Mouse (Mus musculus) brain, embryonic 18.5 days (tissue): ENCODE measurements at regions not wholly inside any gene's neighbourhood (a gene's known extent, or its start where the extent isn't known, plus 50 kb on each side); places are given as distances from the start of the nearest gene placed in this dataset.

ENCODE experiments used
- DNase-seq: peaks from one replicate; pipeline ENCODE4 v3.0.0-alpha.2; 2012; ENCODE audit warnings: low read depth, low spot score

GRCm38 (mm10) chr8:127811338-127811737 lies 547.1 kb upstream of the Nrp1 start:
- no peak for DNase-seq

GRCm38 (mm10) chr8:127814785-127815523 lies 543.5 kb upstream of the Nrp1 start:
- no peak for DNase-seq

GRCm38 (mm10) chr8:127820741-127821170 lies 537.6 kb upstream of the Nrp1 start:
- no peak for DNase-seq

- DNase-seq: no peak
Observed at GRCm38 (mm10) chr8:127821646-127822045, 536.8 kb upstream of the Nrp1 start.

- DNase-seq: no peak
Observed at GRCm38 (mm10) chr8:127825041-127825440, 533.4 kb upstream of the Nrp1 start.

- DNase-seq: no peak
Observed at GRCm38 (mm10) chr8:127827826-127828225, 530.6 kb upstream of the Nrp1 start.

GRCm38 (mm10) chr8:127829659-127830058 lies 528.7 kb upstream of the Nrp1 start:
- DNase-seq: no peak

- DNase-seq: no peak
Observed at GRCm38 (mm10) chr8:127834006-127834405, 524.4 kb upstream of the Nrp1 start.

- DNase-seq: no peak
Observed at GRCm38 (mm10) chr8:127836410-127837206, 521.8 kb upstream of the Nrp1 start.

GRCm38 (mm10) chr8:127838311-127838710 lies 520.1 kb upstream of the Nrp1 start:
- DNase-seq: no peak

GRCm38 (mm10) chr8:127847332-127848018 lies 510.9 kb upstream of the Nrp1 start:
- DNase-seq: no peak

- no peak for DNase-seq
Observed at GRCm38 (mm10) chr8:127849926-127850325, 508.5 kb upstream of the Nrp1 start.

GRCm38 (mm10) chr8:127855653-127856300 lies 502.6 kb upstream of the Nrp1 start:
- no peak for DNase-seq

GRCm38 (mm10) chr8:127856351-127857135 lies 501.9 kb upstream of the Nrp1 start:
- DNase-seq: no peak

GRCm38 (mm10) chr8:127859036-127859435 lies 499.4 kb upstream of the Nrp1 start:
- DNase-seq: no peak

GRCm38 (mm10) chr8:127860376-127860775 lies 498.0 kb upstream of the Nrp1 start:
- no peak for DNase-seq

GRCm38 (mm10) chr8:127860891-127861290 lies 497.5 kb upstream of the Nrp1 start:
- no peak for DNase-seq

GRCm38 (mm10) chr8:127884641-127885040 lies 473.8 kb upstream of the Nrp1 start:
- no peak for DNase-seq

GRCm38 (mm10) chr8:127885211-127885610 lies 473.2 kb upstream of the Nrp1 start:
- no peak for DNase-seq

GRCm38 (mm10) chr8:127885831-127886230 lies 472.6 kb upstream of the Nrp1 start:
- DNase-seq: no peak

- DNase-seq: no peak
Observed at GRCm38 (mm10) chr8:127890729-127891128, 467.7 kb upstream of the Nrp1 start.
